Mouse (Mus musculus) cerebellum, postnatal 25 days (tissue): Measurements from ENCODE around the gene Arhgap10.

Experiments used
- DNase-seq, 2 experiments: peaks; one replicate each; pipeline ENCODE4 v3.0.0; 2021; ENCODE audit warnings: mixed read lengths in 2 of 2

Gene Arhgap10

DNA sequence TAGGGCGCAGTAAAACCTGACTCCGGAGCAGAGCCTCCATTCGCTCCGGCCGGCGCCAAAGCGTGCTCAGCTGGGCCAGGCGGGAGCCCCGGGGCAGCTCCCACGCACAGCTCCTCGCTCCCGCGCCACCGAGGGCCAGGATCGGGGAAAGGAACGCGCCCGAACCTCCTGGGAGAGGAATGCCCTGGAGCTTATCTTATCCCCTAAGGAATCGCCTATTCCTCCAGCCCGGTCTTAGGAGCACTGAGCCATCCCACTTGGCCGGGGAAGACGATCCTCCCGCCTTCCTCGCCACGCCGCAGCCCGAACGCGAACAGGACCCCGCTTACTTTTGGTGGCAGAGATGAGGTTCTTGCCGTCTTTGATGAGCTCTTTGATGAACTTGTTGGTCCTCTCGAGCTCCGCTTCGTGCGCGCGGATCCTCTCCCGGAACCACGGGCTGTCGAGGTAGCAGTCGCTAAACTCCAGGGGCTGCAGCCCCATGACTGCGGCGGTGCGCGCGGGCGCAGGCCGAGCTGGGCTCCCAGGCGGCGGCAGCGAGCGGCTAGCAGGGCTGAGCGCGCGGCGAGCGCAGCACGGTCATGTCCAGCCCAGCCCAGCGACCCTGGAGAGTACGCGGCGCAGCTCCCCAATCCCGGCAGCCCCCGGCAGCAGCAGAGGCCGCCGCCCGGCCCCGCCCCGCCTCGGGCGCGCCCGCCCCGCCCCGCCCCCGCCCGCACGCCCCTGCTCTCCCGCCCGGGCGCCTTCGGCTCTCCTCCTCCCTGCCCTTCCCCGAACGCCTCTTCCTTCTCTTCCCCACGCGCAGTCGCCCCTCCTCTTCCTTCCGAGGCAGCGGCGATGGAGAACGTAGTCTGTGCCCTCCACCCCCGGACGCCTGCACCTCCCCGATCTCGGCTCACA, at the start of gene Arhgap10:
Gene Arhgap10, minus strand, starts transcription at position 653 of the 900 bp plus-strand sequence.
- DNase-seq = peak; percentile 86 to 88

DNA sequence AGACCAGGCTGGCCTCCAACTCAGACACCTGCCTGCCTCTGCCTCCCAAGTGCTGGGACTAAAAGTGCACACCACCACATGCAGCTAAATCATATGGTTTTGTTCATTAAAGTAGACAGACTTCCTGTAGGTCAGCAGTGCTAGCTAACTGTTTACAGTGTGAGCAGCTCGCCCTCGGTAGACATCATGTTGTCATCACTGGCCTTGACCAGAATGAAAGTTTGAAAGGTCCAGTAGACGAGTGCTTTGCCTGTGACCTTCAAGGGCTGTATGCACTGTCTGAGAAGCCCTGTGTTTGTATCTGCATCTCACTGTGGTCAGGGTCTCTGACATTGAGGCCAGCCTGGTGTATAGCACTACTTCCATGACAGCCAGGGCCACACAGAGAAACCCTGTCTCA, 43.7 kb upstream of the Arhgap10 start:
- no peak for DNase-seq

DNA sequence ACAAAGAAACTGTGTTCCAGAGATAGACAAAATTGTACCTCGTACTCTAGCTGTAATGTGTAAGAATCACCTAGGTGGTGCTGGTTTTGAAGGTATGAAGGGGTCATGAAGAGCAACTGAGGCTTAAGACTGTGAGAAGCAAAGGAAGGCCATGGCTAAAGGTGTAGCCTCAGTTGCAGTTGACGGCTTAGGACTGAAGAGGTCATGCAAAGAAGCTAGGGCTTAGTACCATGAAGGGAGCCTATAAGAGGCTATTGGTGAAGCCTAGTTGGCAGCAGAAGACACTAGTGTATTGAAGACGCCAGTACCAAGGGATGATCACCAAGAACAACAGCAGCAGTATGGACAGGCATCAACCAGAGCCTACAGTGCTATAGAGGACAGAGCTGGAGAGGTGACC, 34.7 kb upstream of the Arhgap10 start:
- DNase-seq = no peak

DNA sequence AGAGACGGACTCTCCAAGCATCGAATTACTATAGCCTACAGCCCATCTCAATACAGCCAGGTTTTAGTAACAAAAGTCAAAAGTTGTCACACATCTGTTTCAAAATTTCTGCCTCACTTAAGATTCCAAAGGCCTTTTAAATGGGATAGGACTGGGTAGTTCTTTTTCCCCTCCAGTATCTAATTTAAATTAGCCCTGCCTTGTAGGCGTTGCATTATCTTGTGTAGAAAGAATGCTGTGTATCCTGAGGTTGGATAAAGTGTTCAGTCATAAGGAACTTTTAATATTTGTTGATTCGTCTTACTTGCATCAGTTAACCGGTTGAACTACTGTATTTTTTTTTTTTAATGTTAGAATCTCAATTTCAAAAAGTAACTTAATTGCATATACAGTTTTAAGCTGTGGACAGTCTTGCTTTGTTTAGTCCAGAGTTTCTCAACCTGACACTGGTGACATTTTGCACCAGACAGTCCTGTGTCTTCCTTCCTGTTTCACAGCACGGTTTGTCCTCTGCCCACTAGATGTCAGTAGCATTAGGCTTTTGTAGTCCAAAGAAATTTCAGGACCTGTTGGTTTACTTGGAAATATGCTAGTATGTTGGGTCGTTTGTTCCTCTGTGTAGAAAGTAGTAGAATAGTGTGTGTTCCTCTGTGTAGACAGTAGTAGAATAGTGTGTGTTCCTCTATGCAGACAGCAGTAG, 32.3 kb upstream of the Arhgap10 start:
- peak; percentile 18 to 50 for DNase-seq

DNA sequence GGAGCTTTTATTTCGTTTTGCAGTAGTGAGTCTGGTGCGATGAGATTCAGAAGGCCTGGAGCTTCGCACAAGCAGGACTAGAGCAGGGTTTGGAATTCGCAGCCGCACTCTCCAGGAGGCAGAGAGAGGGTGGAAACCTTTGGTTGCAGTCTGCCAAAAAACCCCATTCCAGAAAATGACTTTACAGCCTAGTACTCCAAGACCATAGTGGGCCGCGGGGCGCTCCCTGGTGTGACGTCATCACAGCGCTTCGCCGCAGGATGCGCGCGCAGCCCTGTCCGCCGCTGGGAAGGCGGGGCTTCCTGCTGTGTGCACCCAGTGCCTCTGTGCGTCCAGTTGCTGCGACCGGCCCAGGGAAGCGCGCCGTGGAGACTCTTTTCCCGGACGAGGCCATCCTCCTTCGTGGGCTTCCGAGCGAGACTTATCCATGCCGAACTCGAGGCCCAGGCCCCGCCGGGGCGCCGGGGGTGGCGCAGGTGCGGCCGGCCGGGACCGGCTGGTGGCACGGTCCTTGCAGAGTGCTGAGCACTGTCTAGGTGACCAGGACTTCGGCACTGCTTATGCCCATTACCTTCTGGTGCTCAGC, 31.5 kb upstream of the Arhgap10 start, which contains the start of gene Prmt9:
Gene Prmt9, plus strand, starts transcription at position 277 of the 586 bp plus-strand sequence.
- peak; percentile 94 to 95 for DNase-seq

DNA sequence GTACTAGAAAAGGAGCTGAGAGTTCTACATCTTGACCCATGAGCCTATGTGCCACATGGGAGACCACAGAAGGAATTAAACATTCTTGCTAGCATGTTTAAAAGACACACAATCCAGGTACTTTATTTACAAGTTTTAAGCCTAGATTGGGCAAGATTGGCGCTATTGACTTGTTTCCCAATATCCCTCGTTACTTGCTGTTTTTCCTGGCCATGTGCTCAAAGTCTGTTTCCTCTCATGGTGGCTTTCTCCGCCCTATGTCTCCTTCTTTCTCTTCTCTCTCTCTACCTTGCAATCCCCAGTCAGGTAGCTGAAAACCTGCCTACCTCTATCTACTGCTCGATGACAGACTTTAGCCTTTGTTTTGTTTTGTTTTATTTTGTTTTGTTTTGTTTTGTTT, 27.9 kb upstream of the Arhgap10 start:
- no peak for DNase-seq

DNA sequence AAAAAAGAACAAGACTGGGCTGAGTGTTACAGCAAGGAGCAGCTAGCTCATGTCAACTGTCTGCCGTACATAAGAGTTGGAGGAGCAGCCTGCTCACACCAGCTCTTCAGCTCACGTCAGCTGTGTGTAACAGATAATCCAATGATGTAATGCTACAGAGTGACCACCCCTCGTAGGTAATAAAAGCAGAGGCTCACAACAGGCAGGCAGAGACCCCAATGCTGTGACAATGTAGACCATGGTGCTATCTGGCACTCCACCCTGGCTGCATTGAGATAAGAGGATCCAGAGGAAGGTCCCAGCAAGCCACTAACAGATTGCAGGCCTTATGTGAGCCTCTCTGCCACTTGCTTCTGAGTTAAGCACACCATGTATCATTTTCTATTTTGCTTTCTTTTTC, 26.7 kb upstream of the Arhgap10 start:
- DNase-seq = no peak

DNA sequence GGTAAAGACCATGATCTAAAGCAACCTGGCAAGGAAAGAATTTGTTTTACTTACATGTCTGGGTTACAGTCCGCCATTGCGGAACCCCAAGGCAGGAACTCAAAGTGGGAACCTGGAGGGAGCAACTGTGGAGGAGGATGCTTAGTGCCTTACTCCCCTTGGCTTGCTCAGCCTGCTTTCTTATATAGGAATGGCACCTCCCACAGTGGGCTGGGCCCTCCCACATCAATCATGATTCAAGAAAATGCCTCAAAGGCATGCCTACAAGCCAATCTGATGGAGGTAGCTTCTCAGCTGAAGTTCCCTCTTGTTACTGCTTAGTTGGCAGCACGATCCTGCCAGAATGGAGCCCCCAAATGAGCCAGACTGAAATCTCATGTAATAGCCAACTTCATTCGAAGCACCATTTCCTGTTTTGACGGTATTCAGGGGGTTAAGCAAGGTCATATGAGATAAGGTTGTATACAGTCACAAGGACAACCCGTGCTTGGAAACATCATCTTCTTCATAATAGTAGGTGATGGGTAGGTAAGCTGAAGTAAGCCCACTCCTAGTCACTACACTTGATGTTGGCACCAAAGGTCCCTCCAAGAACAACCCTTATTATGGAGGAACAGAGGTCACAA, 25.5 kb upstream of the Arhgap10 start:
- no peak for DNase-seq

DNA sequence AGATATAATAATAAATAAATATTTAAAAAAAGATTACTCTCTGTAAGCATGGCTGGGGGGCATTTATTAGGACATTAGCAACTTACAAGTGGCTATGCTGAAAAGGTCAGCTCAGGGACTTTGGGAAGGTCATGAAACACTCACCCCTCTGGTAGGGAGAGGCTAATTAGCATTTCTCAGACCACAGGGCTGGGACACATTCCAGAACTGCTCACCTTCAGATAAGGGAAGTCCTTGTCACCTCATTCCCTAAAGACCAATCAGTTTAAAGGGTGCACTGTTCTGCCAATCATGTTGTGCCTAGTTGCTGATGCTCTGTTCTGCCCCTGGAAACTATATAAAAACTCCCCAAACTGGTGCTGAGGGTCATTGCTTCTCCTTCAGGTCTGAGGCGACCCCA, 20.5 kb upstream of the Arhgap10 start:
- DNase-seq = no peak

DNA sequence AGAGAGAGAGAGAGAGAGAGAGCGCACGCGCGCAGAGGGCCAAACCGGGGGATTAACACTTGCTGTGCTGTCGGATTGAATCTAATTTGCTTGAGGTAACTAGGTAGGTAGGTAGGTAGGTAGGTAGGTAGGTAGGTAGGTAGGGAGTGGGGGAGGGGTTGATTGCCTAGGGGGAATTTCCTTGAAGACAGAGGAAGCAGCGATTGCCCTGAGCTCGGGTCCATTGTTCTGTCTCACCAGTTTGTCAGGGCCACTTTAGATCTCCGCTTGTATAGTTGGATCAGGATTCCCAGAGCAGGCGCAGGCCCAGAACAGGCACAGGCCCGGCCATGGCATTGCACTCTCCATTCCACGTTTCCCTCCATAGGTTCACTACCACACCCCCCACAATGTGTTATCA, 19.1 kb upstream of the Arhgap10 start:
- DNase-seq = no peak

DNA sequence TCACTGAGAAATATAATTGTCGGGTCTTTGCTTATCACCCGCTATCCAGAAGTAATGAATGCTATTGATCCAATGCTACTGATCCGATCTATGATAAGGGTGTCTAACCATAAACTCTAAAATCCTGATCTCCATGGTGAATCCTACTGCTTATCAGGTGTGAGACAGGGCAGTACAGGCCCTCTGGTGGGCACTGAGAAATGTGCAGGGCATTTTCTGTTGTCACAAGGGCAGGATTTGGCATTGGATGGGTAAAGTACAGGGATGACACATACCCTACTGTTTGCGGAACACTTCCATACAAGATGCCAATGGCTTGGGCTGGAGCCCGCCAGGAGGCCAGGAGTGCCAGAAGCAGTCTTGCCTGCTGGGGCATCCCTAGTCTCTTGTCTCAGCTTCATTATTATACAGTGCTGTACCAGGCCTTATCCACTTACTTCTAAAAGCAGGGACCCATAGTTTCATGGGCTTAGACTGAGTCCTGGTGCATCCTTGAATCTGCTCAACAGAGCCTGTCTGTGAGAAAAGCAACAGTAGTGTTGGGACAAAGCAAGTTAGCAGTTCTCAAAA, 17.4 kb upstream of the Arhgap10 start:
- DNase-seq = peak; percentile 84 to 87

DNA sequence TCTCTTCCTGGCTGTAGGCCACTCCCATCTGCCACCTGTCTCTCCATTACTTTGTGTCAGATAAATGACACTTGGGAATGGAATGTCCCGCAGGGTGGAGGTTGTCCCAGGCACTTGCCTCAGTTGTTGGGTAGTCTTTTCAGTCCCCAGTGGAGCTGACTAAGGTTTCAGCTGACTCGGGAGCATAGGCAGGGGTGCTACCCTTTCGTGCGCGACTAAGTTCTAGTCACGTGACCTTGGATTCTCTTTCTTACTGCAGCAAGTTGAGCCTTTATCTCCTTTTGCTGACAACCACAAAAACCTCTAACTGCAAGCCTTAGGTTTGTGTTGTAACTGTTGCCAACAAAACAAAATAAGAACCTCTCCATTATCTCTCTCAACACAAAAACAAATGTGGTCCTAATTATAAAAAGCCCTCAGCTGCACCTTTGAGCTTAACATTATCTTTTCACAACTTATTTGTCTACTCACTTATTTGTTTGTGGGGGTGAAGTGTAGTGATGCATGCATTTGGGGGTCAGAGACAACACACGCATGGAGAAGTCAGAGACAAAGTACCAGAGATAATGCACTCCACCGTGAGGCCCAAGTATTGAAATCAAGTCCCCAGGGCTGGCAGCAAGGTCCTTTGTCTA, 16.7 kb upstream of the Arhgap10 start:
- no peak for DNase-seq

DNA sequence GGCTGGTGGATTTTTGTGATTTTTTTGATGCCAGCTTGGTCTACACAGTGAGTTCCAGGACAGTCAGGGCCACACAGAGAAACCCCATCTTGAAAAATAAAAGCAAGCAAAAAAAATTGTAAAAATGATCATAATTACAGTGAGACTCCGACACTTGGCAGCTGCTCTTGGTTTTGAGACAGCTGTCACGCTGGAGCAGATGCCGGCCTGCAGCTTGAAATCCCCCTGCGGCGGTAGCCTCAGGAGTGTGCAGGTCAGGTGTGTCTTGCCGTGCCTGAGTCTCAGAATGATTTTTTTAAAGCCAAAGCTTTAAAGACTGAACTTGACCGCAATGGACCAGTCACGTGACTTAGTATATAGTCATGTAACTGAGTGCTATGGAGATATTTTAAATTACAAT, 8.4 kb upstream of the Arhgap10 start:
- DNase-seq = no peak

DNA sequence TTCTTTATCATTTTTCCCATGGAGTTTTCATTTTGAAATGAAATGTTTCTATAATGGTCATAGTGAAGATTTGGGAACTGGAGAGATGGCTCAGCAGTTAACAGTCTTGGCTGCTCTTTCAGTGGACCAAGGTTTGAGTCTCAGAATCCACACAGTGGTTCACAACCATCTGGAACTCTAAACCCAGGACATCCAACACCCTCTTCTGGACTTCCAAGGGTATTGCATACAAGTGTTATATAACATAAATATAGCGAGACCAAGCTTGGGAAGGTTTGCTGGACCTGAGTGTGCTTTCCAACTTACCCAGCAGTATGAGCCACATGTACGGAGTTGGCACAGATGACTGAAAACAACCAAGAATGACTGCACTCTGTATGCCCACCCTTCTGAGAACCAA, 7.2 kb upstream of the Arhgap10 start:
- no peak for DNase-seq

DNA sequence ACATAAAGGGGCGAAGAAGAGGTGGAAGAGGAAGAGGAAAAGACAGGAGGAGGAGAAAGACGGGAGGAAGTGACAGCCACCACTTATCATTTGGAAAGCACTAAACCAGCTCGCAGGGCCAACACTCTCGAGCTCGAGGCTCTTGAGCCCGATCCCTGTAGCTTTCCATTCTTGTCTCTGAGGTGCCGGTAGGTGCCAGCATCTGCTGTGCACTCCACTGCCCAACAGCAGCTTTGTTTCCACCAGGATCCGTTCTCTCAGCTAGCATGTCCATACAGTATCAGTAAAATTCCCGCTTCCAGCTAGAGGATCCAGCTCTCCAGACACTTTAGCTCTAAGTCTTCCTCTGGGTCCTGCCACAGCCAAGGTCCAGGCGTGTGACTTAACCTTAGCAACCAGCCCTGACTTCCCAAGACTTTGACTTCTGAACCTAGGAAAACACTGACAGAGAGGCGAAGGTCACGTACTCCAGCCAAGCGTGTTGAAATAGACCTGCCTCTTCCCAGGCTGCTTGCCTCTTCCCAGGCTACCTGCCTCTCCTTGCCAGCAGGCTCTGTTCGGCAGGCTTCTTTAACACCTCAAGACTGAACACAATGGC, 6.4 kb upstream of the Arhgap10 start:
- no peak for DNase-seq

DNA sequence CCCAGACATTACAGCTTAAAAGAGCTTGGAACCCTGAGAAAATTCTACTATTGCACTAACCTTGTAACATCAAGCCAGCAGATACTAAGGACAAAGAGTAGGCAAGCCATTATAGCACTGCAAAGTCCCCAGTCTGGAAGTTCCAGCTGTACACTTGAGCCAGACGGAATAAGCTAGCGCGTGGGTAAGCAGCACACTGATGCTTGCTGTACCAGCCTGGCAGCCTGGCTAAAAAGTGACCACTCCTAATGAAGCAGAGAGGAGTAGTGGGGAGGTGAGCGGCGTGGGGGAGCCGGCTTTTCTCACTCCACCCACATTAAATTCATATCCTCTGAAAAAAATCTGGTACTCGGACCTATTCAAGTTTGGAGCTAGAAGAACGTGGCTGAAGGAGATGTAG, 5.2 kb upstream of the Arhgap10 start:
- DNase-seq = no peak

DNA sequence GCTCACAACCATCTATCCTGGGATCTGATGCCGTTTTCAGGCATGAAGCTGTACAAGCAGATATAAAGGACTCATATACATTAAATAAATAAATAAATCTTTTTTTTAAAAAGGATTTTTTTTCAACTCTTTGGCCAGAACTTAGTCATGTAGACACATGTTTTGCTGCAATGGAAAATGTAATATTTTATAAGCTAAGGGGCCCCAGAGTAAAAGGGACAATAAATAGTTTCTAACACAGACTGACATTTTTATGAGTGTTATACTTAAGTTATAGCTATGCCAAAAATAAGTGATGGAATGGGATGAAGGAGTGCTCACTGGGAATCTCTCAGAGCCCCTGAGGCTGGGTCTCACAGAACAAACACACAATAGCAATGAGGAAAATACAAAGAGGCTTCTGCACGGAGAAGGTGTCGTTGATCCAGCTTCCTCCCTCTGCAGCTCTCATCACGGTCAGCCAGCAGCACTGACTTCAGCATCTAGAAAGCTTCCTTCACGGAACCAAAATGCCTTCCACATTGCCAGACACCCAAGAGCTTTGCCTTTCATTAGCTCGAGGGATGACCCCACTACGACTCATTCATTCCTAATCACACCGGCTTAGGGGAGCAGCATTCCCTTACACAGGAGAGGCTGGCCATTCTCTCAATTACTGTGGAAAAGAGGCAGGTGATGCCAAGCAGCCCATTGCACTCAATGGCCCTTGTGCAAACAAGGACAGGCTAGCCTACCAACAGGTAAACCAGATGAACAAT, 3.5 kb upstream of the Arhgap10 start:
- no peak for DNase-seq

DNA sequence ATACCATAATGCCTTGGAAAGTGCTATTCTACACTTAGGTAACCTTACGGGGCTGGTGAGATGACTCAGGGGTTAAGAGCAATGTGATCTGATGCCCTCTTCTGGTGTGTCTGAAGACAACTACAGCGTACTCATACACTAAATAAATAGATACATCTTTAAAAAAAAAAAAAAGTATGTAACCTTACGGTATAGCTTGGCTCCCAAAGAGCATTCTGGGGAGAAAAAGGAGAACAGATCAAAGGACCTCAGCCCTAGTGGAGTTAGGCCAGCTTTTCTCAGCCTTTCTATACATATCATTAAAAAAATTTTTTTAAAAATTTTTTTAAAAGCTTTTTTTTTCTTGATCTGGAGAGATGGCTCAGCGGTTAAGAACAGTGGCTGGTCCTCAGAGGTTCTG, 2.8 kb upstream of the Arhgap10 start:
- DNase-seq = no peak

DNA sequence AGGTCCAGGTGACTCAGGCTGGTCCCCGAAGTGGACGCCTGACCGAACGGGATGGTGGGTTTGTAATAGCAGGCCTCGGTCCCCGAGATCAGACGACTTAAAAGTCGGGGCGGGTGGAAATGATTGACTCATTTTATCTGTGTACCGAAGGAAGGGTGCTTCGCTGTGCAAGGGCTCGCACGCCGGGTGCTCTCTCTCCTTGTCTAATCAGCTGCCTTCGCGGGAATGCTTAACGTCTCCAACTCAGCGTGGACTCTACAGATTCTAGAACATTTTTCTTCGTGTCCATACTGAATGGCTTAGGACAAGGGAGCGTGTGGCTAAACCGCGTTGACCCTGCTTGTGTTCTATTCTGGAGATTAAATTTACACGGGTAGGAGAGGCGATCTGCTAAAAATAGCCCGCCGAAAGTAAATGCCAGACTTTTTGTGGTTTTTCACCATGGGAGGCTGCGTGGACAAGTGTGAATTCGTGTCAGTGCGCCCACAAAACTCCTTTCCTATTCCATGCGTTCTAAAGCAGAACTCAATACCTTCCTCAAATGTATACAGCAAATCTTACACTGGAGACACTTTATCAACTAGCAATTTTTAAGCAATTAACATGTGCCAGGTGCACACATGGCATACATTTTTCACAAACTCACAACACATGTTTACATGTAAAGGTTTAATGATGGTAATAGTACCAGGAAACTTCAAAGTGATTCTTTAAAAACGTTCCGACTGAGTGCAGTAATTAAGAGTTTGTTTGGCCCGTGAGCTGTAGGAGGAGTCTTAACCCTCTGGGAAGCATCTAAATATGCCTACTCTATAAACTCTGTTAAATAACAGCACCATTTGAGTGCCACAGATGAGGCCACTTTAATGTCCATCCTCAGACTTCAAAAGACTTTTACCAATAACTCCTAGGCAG, 705 bp upstream of the Arhgap10 start:
- DNase-seq = no peak

DNA sequence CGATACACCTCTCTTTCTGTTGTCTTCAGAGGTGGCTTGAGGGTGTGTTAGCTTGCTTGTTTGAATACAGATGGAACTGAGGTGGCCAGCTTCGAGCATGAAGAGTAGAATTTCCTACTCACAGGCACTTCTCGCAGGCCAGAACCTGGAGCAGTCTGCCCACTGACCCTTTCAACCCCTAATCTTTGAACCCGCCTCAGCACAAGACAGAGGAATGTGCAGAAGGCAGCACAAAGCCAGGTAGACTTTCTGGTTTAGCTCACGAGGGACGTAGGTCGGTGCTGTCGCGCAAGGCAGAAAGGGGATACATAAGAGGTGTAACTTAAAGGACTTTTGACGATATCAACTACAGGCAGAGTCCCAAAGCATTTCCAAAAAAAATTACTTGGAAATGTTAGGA, 908 bp downstream of the Arhgap10 start:
- DNase-seq = peak; percentile 37 to 48
